Mouse (Mus musculus) urinary bladder, postnatal 36 days (tissue): ENCODE results near the gene 4930412O13Rik.

Source experiments
- DNase-seq, 2 experiments: peaks; one replicate each; pipeline ENCODE4 v3.0.0; 2022; ENCODE audit warnings: low spot score in 2 of 2, mixed read lengths in 1 of 2

The 4930412O13Rik gene

DNA sequence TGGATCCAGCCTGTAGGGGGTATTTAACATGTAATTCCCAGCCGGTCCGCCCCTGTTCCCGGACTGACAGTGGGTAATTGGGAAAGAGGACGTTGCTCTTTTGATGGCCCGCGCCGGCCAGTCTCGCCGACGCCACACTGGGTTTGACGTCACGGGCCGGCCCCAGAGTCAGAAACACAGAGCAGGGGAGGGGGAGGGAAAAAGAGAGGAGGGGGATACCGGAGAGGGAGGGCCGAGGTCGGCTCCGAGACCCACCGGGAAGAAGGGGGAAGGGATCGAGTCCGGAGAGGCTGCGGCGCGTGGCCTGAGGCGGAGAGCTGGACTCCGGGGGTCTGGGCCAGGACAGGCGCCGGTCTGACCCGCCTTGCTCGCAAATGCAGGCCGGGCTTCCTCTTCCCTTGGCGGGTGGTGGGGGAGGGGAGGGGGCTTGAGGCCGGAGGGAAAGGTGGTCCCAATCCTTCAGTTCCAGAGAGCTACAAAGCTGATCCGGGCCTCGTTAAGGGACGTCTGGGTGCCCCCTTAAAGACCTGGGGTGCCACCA is at the start of gene 4930412O13Rik:
Gene 4930412O13Rik (plus strand): TSS at position 202 of the 541 bp plus-strand sequence.
- no peak for DNase-seq

DNA sequence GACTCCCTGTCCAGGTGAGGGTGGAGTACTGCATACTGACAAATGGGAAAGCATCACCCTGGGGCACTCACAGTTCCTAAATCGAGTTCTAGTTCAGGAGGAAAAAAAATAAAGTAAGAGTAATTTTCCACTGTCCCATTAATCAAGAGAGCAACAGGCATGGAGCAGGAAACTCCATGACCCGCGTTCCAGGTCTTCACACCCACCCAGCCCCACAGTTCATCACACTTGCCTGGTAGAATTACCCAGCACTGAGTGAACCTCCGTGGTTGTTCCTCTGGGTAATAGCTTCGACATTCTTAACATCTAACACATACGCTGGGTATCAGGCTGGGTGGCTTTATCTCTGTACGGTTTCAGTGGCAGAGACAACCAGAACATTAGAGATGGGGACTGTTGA is 47.3 kb upstream of the 4930412O13Rik start:
- DNase-seq: no peak

DNA sequence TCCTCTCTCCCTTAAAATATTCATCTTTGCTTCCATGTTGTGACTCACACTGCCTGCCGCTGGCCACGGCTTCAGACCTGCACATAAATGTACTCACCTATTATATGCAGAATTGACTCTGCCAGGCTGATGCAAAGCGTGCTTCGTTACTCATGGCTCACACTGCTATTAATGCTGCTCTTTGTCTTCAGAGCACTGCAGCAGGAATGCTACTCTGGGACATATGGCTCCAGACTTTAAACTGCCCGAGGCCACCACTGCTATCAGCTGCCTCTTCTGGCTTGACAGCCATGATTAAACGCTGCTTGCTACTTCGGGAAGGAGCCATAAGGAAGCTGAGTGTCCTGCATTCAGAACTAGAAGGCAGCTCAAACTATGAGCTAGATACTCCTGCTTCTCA is 45.9 kb upstream of the 4930412O13Rik start:
- DNase-seq: no peak

DNA sequence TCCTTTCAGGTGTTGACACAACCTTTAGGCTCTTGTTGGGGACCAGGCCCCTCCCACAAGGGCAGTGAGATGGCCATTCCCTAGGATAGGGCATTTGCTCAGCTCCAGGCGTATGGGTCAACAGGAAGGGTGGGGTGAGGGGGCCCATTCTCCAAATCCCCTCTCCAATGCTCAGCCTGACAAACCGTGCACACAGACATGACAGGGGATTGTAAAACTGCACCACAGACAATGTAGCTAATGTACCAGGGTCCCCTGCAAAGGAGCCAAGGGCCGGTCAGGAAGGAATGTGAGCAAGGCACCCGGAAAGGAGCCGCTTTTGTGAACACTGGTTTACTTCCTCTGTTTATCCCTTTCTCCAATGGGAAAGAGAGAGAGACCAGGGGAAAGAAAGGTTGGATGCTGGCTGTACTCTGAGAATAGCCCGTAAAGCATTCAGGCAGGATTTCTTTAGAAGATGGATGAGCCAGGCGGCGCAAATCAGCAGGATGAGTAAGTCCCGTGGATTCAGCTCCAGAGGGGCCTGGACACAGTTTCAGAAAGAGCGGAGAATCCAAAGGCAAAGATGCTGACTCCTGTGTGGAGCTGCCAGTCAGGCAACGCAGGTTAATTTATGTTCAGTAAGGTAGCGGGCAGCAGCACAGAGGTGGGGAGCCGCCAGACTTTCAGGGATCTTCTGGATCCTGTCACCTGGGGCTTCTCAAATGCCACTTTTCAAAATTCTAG is 28.0 kb upstream of the 4930412O13Rik start:
- no peak for DNase-seq

DNA sequence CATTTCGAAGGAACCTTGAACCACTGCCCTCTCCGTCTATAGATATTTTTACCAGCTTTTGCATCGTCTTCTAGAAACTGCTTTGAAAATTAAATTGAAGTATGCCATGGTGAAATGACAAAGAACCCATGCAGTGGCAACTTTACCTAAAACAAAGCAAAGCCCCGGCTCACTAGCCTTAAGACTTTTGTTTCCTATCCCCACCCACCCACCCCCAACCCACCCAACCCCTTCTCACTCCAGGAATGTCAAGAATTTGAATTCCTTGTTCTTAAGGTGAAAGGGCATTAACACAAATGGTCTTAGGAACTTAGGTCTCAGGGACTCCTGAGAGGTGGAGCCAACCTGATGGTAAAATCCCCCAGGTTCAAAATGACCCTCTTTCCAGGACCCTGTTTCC is 25.2 kb upstream of the 4930412O13Rik start:
- DNase-seq: no peak

DNA sequence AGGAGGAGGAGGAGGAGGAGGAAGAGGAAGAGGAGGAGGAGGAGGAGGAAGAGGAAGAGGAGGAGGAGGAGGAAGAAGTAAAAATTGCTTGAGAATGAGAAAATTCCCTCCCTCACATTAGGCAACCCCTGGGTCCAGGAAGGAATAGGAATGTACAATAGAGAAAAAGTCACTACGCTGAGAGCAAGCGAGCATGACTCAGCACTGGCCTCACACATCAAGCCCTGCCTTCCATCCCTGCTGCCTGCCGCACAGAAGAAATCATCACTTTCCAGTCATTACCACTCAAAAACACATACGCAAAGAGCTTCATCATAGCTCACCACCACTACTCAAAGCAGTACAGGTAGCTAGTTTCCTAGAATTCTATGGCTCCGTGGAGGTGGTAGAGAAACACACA is 20.4 kb upstream of the 4930412O13Rik start:
- DNase-seq: no peak

DNA sequence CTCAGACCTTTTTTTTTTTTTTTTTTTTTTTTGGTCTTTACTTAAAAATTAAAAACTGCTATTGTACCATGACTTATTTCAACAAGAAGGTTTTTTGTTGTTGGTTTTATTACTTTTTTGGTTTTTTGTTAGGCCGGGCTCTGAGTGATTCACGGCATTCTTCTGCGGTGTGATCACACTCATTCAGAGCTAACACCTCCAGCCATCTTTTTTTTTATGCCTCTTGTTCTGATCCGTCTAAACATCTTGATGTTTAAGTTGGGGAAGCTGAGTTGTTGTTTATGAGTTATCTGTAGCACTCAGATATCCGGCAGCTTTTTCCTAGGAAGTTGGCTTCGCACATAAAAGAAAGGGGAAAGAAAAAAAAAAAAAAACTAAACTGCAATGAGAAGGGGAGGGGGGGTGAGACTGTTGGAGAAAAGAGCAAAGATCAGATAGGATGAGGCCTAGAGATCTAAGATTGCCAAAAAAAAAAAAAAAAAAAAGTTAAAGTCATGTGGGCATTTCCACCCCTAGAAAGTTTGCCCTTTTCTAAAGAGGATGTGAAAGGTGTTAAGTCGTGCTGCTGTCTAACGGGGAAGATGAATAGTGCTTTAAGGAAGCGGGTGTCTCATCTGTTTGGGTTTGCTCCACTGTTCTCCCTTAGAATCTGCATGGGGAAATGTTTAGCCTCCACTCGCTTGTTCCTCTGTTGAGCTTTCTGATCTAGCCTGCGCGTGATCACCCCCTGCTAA is 13.8 kb upstream of the 4930412O13Rik start:
- no peak for DNase-seq

DNA sequence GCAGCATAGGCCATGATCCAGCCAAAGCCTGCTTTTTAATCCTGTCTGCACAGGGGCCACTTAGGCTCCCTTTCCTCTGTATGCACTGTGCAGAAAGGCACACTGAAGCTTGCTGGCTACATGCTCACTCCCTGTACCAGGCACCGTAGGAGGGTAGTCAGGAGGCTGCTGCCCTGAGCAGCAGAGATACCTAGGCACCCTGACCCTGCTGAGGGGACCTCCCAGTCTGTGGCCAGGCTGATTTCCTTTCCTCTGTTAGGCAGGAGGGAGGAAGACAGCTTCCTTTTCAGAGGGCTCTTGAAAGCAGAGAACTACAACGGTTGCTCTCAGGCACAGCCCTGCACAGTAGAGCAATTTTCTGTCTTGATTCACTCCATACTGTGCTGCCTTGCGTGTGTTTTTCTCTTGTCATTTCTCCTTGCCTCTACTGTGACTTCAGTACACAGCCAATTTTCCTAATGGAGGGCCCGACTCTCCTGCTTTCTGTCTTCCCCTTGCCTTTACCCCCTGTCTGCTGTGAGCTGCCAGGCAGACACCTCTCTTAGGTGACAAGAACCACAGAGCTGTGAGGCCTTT is 9.8 kb upstream of the 4930412O13Rik start:
- no peak for DNase-seq

DNA sequence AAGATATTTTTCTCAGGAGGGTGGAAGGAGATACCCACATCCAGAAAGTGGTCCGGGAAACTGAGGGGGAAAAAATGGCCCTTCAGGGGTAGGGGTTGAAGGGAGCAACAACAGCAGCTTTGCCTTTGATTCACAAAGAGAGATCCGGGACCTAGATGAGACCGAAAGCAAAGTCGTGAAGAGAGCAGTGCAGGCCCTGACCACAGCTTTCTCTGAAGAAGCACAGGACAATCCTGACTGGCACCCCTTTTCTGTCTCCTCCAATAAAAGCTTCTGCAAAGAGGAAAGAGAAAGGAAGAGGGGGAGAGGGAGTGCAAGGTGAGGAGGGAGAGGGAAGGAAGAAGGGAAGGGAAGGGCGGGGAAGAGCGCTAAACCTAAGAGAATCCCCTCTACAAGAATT is 9.3 kb upstream of the 4930412O13Rik start:
- peak in 1 of 2 experiments; percentile 15 for DNase-seq

DNA sequence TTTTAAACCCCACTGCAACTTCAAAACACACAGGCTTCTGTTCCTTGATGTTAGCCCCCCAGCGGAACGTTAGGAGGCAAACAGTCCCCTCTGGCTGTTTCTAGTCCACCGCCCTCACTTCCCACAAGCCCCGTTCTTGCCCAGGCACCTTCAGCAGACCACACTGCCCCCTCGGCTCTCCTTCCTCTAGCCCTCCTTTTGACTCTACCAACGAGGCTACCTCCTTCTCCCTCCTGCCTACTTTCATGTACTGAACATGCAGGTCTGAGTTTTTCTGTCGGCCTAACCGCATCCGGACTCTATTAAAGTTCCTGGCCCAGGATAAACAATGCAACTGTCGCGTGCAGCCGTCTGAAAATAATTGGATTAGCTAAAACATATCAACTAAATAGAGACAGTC is 8.4 kb upstream of the 4930412O13Rik start:
- no peak for DNase-seq

DNA sequence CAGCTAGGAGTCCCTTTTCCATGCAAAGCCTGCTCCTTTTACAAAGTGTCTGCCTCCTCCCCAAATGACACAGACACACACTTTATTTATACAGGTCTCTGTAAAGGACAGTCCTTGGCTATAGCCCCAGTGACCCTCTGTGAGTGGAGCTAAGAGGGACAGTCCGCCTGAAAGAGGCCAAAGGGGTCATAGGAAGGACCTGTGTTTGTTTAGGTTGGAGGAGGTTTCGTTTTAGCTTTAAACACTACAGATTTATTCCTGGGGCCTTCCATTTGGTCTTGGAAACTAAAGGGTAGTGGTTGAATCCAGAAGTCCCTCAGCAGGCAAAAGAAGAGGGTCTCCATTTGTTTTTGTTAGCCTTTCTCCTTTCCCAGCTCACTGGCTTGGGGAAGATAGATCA is 7.3 kb upstream of the 4930412O13Rik start:
- DNase-seq: no peak

DNA sequence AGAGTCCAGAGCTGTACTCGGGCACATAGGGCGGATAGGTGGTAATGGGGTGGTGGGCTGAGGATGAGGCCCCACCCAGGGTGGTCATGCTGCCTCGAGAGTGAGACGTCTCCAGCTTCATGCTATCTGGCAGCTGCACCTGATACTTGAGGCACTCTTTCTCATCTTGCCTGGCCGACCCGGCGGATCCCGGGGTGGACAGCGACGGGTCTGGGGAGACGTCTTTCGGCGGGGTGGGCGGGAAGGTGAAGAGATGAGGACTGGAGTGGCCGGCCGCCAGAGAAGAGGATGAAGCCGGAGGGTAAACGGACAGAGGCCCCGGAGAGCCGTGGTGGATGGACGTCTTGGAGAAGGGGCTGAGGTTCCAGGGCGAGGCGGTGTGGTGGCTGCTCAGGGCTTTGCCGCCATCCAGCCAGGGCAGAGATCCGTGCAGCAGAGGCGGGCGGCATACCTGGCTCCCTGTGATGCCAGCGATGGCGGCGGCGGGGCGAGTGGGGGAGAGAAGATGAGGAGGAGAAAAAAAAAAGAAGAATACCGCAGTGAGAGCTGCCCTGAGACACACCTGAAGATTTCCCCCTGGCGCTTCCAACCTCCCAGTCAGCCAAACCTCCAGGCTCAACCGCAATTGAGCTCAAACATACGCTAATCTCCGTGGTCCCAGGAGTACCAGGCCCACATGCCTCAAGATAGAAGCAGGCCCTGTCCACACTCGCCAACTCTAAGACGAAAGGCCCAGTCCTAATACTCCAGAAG is 6.4 kb upstream of the 4930412O13Rik start:
- DNase-seq: no peak

DNA sequence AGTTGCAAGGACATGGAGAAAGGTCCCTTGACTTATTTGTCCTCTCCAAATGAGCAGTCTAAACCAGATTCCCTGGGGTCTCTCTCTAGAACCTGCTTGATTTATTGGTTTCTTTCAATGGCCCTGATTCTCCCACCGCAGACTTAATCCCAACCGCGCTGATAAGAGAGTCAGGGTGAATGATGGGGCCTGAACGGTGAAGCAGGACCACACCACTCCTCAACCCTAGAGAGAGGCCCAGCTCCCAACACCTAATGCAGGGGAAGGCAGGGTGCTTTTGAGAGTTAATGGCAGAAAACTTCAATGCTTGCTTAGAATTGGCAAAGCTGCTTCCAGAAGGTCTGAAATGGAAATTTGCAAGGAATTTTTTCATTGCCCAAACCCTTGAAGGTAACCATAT is 5.8 kb upstream of the 4930412O13Rik start:
- no peak for DNase-seq

DNA sequence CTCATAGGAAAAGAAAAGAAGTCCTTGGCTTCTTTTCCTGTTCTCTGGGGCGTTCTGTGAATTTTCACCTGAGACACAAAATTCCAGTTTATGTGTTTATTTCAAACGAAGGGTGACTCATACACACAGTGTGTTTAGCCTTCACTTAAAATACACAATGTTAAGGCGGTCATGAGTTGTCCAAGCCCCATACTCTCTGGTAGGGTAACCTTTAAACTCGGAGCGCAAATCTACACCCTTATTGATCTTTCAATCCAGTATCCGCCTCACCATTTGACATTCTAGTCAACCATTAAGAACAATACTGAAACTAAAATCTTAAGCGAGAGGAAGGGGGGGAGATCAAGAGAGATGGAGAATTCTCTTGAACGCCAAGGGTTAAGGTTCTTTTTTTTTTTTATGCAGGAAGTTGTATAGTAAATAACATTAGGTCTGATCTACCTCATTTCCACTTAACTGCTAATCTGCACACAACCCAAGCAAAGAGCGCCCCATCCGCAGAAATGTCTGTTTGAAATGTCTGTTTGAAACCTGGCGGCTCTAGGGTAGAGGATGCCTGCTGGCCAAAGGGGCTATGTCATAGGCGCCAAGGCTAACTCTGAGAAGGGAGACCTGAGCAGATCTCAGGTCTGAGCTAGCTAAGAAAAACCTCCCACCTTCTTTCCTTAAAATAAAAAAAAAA is 5.2 kb upstream of the 4930412O13Rik start:
- no peak for DNase-seq

DNA sequence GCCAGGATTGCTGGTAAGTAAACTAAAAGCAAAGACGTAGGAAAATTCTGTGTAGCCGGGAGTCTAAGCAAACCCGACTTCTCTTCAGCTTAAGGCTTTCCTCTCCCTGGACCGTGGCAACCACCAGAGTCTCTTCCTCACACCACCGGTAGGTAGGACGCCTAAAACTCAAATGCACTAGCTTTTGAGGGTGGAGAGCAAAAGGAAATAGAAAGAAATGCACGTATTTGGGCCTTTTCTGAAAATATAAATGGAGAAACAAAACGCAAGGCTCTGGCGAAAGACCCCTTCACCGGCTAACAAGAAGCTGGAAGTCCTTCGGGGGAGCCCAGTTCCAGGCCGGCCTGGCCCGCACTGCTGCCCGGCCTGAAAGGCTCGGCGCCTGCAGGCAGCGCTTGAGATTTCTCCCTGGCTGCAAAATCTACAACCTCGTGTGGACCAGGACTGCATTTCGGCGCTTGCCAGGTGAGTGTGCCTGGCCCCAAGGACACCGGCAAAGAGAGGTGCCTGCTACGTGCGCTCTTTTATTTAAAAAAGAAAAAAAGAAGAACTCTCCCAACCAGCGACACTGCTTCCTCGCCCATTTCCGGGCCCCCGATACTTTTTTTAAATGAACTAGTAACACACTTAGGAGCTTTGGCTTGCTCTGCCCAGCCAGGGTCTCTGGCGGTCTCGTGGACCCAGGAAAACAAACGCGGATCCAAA is 4.3 kb upstream of the 4930412O13Rik start:
- DNase-seq: no peak

DNA sequence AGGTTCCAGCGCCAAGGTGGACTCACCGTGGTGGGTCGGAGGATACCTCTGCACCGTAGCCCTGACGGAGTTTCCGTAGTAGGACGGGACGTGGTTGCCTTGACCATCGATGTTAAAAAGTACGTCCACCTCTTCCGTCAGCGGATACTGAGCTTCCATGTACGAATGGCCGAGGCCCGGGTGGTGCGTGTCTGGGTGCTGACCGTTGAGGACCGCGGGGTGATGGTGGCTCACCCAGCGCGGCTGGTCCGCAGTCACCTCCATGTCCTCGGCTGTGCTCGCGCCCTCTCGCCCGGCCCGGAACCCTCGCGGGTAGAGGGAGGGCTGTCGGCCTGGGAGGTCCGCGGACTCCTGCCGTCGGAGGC is 3.7 kb upstream of the 4930412O13Rik start:
- no peak for DNase-seq

DNA sequence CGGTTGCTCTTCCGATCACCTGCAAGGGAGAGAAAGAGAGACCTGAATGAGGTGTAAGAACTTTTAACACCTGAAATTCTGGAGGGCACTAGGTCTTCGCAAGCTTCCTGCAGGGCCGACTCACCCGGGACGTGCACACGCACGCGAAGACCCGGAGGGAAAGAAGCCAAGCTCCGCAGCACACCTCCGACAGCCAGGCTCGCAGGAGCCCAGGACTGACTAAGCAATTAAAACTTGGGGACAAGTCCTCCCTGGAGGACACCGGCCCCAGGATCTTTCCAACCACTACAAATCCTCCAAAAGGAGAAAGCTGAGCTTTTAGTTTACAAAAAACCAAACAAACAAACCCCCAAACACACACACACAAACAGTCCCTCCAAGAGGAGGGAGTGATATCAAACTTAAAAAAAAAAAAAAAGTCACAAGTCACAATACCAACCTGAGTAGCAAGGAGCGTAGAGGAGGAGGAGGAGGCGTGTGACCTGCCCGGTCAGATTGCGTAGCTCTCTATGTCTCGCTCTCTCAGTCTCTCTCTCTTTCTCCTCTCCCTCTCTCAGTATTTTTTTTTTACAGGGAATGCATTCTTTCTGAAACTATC is 3.0 kb upstream of the 4930412O13Rik start:
- no peak for DNase-seq

DNA sequence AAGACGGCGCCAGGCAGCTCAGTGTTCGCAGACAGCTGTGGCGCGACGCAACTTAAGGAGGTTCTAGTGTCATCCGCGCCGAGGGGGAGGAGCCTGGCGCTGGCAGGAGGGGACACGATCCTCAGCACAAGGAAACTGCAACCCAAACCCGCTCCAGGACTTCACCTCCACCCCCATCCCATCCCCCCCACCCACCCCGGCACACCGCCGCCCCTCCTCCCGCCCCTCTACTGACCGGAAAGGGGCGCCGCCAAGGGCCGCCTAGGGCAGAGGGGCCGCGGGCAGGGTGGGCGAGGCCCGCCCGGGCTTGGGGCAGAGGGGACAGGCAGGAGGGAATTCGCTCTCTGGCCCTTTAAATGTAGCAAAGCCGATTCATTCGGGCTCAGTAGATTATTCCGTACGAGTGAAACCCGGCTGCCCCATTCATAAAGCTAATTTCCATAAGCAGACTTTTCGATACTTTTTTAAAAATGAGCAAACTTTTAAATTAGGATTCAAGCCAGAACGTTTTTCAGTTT is 2.4 kb upstream of the 4930412O13Rik start:
- DNase-seq: peak; percentile 71 to 84

DNA sequence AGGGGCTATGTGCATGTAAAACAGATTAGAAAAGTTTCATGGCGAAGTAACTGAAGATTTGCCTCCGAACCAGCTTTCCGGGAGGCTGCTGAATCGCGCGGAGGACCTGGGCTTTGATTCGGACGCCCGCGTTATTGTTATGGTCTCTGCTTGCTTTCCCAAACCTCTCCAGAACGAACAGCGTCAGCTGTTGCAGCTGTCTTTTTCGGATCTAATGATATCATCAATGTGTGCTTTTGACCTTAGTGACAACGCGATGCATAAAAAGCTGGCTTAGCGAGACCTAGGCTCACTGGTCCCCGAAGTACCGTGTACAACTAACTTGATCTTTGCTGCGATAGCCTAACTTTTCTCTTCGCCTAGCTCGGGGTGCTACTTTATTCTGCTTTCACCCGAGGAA is 2.0 kb upstream of the 4930412O13Rik start:
- DNase-seq: no peak

DNA sequence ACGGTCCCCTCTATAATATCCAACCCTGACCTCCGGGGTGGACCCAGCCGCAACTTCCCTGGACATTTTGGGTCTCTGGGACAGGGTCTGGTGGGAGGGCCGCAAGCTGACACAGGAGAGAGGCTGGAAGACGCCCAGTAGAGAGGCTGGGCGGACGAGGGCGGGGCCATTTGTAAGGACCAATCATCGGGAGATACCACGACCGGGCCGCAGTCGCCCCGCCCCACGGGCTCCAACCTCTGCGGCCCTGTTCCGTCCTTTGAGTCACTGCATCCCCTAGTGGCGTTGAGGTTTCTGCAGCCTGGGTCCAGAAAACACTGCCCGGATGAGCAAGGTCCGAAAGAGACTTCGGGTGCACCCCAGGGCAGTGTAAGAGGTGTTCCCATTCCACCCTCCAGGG is 1.6 kb upstream of the 4930412O13Rik start:
- peak; percentile 93 to 95 for DNase-seq
